16 mouse cellular contexts compared by ENCODE assay signal in genomic region chr5:125617050-125617449, GRCm38 (mm10).
"Had no signal": no experiment of that assay in that cellular context is flagged by ENCODE, and none has a peak within 500 bp of the region (broad histone marks: within the 10 kb centered on the region; RNA-seq: fewer than 3 reads in every experiment).

No protein-coding gene starts in this region.

- H3K27ac ChIP-seq: kidney, embryonic 15.5 days; limb, embryonic 13.5 days; midbrain, embryonic 10.5 days had no signal

- H3K4me2 ChIP-seq: kidney, embryonic 15.5 days; limb, embryonic 13.5 days; liver, embryonic 11.5 days had no signal

- ATAC-seq: intestine, embryonic 16.5 days had no signal

- H3K36me3 ChIP-seq: kidney, embryonic 15.5 days; limb, embryonic 13.5 days; midbrain, embryonic 10.5 days had no signal

- H3K27me3 ChIP-seq: kidney, embryonic 15.5 days; limb, embryonic 13.5 days had no signal

- H3K9ac ChIP-seq: kidney, embryonic 15.5 days; limb, embryonic 13.5 days had no signal

- H3K4me3 ChIP-seq: kidney, embryonic 15.5 days; limb, embryonic 13.5 days; midbrain, embryonic 10.5 days had no signal

- DNase-seq: kidney, adult 2 months; kidney, postnatal 14 days; layer of hippocampus, postnatal 36 days; left cerebral cortex, postnatal 4 days; lung, adult 2 months; lung, postnatal 10 days; lung, postnatal 4 days; midbrain, embryonic 14.5 days; right cerebral cortex, postnatal 14 days; thymus, adult 18-20 months; thymus, postnatal 36 days had no signal

- H3K4me1 ChIP-seq: kidney, embryonic 15.5 days; limb, embryonic 13.5 days; midbrain, embryonic 10.5 days had no signal
